Mouse (Mus musculus): ENCODE data around the gene Ppp1r35.
"Not testable (repeated sequence)": the region's sequence is repeated elsewhere in the genome, so short reads cannot be mapped to it uniquely, and the experiment has no call there.

The Ppp1r35 gene

DNA sequence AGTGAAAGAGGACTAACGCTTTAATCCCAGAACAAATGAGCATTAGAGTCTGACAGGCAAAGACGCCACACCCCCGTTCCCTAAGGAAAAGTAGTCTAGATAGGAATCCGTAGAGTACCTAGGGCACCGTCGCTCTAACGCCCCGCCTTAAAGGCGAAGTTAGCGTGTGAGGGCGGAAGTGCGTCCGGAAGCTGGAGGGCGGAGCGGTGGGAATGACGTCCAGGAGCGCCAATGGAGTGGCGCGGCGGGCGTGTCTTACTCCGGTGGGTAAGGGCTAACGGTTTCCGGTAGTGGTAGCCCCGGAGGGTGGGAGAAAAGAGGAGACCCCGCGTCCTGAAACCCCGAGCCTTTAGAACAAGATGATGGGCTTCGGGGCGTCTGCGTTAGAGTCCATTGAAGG, at the start of gene Ppp1r35:
Gene Ppp1r35 (plus strand): TSS at position 215 of the 400 bp plus-strand sequence.
- DNase-seq (ENCODE audit: low spot score) = peak; percentile 92

- no peak for DNase-seq (ENCODE audit: low spot score)
Observed at GRCm38 (mm10) chr5:137733638-137734288, 44.9 kb upstream of the Ppp1r35 start.

DNA sequence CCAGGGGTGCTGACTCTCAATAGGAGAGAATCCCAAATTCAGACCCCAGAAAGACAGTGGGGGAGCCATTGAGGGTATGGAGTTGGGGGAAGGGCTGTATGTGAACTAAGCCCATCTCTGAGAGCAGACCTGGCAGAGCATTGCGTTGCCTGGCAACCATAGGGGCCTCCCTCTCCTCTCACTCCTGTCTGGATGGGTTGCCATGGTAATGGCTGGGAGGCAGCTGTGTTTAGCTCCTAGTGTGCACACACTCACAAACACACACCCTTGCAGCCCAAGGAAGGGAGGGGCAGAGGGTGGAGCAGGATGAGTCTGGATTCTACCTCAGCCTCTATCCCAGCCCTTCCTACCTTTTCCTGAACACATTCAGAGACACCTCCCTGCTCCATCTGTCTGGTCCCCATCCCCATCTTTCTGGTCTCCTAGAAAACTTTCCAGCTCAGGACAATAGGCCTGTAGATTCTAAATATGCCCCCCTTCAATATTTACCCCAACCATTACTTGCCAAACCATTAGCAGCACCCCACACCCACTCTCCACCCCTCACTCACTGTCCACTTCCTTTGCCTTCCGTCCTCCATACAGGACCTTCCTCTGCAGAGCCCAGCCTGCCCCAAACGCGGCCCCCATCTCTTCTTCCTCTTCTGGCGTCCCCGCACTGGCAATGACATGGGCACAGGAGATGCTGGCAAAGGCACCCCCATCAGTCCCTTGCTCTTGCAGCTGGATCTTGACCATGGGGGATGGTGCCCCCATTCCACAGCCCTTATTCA, 44.2 kb upstream of the Ppp1r35 start:
- no peak for DNase-seq (ENCODE audit: low spot score)

- no peak for DNase-seq (ENCODE audit: low spot score)
Observed at GRCm38 (mm10) chr5:137737400-137737940, 41.2 kb upstream of the Ppp1r35 start.

- no peak for DNase-seq (ENCODE audit: low spot score)
Observed at GRCm38 (mm10) chr5:137738516-137738915, 40.1 kb upstream of the Ppp1r35 start.

DNA sequence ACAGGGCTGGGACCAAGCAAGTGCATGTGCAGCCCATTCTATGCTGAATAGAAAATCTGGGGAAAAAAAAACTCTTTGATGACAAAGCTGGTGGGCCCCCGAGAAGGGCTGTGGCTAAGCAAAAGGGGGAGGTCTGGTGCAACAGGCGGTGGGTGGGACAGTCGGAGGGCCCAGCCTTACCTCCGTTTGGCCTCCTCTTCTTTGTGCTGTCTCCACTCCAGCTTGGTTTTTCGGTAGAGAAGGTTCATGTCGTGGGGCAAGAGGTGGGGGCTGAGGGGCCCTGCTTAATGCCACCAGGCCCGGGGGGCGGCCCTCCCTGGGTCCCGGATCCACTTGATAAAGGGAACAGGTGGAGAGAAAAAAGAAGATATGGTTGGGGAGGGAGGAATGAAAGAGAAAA, 39.2 kb upstream of the Ppp1r35 start:
- DNase-seq (ENCODE audit: low spot score) = no peak

GRCm38 (mm10) chr5:137740506-137740905, 38.1 kb upstream of the Ppp1r35 start:
- DNase-seq (ENCODE audit: low spot score) = no peak

DNA sequence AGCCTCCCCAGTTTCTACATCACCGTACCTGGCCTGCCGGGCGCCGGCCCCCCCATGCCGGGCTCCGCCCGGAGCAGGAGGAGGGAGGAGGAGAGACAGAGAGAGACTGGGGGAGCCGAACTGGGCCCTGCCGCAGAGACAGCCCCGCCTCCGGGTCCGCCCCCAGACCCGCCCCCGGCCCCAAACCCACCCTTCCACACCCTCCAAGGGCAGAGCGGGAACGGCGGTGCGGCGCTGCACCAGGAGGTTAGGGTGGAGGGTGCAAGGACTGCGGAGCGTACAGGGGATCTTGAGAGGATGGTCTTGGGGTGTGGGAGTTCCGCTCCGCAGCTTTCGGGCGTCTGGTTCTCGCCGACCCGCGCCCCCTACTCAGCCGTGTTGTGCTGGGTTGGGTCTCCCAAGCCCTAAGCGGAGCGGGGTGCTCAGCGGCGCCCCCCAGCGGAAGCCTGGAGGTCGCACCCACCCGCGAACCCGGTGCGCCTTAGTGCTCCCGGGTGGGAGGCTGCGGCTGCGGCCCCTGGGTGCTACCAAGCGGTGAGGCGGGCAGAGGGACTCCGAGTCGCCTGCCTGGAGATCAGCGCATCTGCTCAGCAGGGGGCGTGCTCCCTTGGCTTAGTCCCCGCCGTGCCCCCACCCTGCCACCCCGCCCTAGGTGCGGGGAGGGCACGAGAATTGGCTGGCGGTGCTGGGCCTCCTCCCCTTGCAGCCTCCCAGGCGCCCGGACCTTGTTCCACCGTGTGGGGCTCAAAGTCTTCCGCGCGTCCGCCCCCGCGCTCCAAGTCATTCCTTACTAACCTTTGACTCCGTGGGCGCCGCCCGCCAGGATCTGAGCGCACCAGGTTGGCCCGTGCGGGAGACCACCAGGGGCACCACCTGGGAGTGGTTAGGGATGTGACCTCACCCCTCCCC, 37.4 kb upstream of the Ppp1r35 start, which contains the start of gene Nyap1:
Gene Nyap1 (minus strand): TSS at position 585 of the 909 bp plus-strand sequence.
- peak; percentile 85 for DNase-seq (ENCODE audit: low spot score)

GRCm38 (mm10) chr5:137742048-137742447, 36.6 kb upstream of the Ppp1r35 start:
- DNase-seq (ENCODE audit: low spot score) = no peak

GRCm38 (mm10) chr5:137742836-137743235, 35.8 kb upstream of the Ppp1r35 start:
- no peak for DNase-seq (ENCODE audit: low spot score)

DNA sequence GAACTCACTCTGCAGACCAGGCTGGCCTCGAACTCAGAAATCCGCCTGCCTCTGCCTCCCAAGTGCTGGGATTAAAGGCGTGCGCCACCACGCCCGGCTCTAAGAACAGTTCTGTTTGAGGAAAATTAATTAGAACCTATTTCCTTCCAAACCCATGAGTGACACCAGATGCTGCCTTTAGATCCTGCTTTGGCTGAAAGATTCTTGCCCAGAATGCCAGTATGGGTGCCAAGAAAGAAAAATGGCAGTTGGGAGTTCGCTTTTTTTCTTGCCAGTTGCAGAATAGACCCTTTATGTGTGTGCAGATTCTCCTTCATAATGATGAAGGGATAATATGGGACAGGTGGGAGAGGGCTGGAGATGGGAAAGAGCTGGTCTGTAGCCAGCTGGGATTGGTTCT, 34.5 kb upstream of the Ppp1r35 start:
- no peak for DNase-seq (ENCODE audit: low spot score)

DNA sequence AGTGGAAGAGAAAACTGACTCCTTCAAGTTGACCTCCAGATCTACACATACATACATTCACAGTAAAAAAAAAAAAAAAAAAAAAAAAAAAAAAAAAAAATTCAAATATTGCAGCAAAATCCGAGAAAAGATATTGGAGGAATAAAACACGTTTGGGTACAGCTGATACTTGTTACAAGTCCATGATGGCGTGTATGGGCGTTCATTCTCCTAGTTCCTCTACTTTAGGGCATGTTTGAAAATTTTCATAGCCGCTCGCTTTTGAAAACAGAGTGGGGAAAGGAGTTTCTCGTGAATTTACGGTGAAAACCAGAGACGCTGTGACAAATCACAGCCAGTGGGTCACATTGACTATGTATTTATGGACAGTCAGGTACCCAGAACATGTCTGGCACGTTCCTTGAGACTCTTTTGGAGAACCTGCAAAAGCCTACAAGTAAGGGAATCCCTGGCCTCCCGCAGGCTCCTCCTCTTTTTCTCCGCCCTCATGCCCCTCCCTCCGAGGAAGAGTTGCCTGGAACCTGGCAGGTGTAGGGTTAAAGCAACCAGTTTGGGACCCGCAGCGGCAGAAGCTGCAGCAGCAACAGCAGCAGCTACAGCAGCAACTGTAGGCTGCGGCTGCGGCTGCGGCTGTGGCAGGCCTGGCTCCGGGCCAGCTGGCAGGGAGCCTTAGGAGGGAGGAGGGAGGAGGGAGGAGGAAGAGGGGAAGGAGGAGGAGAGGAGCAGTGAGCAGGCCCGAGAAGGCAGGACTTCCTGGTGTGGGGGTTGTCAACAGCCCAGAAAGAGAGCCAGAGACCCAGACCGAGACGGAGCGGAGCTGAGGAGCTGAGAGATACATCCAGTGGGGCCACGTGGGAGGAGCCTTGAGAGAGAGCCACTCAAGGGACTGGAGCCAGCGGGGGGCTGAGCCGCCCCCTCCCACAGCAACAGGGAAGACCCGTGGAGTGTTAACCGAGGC, 33.2 kb upstream of the Ppp1r35 start, which contains the start of gene Tsc22d4:
Gene Tsc22d4 (plus strand): TSS at position 517 of the 958 bp plus-strand sequence.
- DNase-seq (ENCODE audit: low spot score) = peak; percentile 93

GRCm38 (mm10) chr5:137746282-137746850, 32.3 kb upstream of the Ppp1r35 start:
- DNase-seq (ENCODE audit: low spot score) = peak; percentile 60

DNA sequence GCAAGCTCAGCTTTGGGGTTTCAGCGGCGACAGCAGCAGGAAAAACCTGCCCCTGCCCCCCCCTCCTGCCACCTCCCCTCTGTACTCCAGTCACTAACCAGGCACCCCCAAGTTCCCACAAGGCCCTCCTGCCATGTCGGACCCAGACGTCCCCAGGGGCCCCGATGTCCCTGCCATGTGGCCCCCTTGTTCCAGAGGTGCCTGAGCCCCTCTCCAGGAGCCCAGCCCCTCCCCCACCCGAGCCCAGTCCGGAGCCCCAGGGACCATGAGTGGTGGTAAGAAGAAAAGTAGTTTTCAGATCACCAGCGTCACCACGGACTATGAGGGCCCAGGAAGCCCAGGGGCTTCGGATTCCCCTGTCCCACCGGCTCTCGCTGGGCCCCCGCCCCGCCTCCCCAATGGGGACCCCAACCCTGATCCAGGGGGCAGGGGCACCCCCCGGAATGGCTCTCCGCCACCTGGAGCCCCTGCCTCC, 31.8 kb upstream of the Ppp1r35 start:
- DNase-seq (ENCODE audit: low spot score) = no peak

DNA sequence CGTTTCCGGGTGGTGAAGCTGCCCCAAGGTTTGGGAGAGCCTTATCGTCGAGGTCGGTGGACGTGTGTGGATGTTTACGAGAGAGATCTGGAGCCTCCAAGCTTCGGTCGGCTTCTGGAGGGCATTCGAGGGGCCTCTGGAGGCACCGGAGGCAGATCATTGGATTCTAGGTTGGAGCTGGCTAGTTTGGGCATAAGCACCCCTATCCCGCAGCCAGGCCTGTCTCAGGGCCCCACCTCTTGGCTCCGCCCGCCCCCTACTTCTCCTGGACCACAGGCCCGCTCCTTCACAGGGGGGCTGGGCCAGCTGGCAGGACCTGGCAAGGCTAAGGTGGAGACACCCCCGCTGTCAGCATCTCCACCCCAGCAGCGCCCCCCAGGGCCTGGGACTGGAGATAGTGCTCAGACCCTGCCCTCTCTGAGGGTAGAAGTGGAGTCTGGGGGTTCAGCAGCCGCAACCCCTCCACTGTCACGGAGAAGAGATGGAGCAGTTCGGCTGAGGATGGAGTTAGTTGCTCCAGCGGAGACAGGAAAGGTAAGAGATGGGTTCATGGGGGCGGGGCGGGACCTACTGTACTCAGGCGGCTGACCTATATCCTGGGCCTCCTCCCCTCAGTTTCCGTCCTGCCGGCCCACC, 31.2 kb upstream of the Ppp1r35 start:
- peak; percentile 50 for DNase-seq (ENCODE audit: low spot score)

GRCm38 (mm10) chr5:137748130-137748770, 30.4 kb upstream of the Ppp1r35 start:
- peak; percentile 42 for DNase-seq (ENCODE audit: low spot score)

DNA sequence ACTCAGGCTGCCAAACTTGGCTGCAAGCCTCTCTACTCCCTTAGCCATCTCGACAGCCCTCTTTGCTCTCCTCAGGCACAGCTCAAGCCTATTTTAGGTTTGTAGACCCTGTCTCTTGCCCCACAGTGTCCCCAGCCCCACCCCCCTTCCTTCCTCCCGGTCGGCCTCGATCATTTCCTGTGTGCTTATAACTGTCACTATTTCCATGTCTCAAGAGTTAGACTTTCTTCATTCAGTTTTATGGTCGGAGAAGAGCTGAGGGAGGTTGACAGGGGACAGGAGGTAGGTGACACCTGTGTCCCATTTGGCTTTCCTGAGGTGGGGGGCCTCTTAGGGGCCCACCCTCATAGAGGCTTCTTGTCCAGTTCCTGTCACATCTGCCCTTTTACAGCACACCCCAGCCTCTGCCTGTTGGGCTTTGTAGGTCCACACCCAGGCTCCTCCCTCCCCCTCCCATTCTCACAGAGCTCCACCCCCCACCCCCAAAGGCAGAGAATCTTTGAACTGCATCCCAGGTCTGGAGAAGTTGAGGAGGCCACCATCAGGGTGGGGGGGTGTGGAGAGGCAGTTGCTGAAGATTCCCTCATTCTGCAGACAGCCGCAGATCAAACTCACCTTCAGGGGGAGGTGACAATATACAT, 29.3 kb upstream of the Ppp1r35 start:
- DNase-seq (ENCODE audit: low spot score) = no peak

- not testable (repeated sequence) for DNase-seq (ENCODE audit: low spot score)
Observed at GRCm38 (mm10) chr5:137750212-137750611, 28.4 kb upstream of the Ppp1r35 start.

Measured in T-cell, adult 2 months (primary cell).